Mouse (Mus musculus) WW6 (cell line): ENCODE measurements around the gene Ppp5c.

ENCODE experiments used
- DNase-seq: peaks from one replicate; pipeline ENCODE4 v3.0.0-alpha.2; 2013; ENCODE audit warnings: low read depth, low spot score

Gene Ppp5c

DNA sequence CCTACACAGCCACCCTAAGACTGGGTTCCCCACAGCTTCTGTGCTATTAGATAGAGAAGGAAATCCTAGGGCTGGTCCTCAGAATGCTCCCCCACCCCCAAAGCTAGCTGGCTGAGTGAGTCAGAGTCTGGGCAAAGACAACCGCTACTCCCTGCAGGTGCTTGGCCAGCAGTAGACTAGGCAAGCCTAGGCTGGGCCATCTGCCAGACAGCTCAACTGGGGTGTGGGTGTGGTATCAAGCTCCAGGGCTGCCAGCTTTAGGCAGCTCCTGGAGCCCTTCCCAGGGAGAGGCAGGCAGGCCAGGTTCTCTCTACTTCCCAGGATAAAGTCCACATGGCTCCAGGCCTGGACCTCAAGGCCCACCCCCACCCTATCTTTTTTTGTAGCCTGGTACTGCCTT lies 10.7 kb downstream of the Ppp5c start:
- DNase-seq = no peak

DNA sequence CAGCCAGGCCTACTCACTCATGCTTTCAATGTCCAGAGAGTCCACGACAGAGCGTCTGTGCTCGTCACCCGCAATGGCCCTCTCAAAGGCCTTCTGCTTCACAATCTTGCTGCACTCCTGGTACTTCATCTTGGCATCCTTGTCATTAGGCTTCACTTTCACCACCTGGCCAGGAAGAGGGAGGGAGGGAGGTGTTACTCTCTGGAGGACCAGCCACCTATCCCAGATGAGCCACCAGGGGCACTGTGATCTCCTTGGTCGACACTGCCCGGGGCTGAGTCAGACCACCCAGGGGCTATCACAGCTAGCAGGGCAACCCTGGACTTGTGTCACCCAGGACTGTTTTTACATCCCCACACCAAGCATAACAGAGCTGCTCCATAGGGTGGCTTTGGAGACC lies 12.3 kb downstream of the Ppp5c start:
- DNase-seq = no peak

DNA sequence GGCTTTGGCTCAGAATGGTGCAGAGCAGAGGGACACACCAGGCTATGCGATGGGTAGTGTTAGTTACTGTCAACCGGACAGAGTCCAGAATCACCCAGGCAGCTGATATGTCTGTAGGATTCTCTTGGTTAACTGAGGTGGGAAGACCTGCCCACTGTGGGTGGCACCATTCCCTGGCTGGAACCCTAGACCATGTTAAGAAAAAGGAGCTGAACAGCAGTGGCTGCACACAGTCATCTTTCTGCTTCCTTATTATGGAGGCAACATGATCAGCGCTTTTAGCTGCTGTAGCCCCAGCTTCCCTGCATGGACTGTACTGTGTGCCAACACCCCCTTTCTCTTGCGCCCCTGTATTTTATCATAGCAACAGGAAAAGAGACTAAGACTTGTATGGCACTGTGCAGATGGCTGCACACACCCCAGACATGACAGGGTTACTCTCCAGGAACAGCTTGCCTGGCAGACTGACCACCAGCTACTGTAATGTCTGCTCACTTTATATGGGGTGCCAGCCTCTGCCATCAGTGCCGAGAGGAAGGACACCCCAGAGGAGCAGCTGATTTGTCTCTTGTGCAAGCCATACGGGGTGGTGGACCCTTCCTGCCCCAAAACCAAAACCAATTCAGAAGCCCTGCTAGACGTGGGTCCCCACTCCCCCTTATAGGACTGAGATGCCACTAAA lies 15.7 kb downstream of the Ppp5c start:
- DNase-seq = no peak

DNA sequence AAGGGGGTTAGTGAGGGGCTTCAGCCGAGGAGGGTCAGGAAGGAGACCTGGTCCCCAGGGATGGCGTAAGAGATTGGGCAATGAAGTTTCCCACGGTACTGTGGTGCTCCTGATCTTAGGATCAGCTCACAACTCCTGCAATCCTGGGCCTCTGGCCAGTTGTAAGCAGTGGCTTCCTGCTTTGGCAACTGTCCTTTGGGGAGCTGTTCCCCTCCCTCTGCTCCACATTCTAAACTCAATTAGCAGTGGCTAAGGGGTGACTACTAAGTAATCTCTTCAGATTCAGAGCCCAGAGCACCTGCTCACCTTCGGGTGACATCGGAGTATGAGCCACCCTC lies 17.7 kb downstream of the Ppp5c start:
- no peak for DNase-seq

DNA sequence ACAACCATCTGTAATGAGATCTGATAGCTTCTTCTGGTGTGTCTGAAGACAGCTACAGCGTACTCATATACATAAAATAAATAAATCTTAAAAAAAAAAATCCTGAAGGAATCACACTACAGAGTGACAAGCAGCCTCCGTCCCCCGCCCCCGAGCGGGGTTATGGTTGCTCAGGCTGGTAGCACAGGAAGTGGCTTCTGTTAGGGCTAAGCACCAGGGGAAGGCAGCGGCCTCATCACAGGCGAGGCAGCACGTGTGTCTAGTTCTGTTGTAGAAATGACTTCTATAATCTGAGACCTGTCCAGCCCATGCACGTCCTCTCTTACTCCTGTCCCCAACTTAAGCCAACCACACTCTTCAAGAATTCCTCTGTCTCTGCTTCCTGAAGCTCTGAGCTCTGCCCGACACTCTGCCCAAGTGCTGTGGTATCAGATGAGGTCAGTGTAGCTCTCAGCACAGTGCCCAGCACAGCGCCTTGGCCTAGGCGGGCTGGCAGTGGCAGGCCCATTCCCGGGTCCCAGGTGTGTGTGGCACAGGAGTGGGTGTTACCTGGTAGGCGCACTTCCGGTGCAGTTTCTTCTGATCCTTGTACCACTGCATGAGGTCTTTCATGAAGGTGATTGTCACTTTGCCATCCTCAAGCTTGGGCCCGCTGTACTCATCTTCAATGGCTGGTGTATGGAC lies 18.3 kb downstream of the Ppp5c start:
- DNase-seq = no peak

DNA sequence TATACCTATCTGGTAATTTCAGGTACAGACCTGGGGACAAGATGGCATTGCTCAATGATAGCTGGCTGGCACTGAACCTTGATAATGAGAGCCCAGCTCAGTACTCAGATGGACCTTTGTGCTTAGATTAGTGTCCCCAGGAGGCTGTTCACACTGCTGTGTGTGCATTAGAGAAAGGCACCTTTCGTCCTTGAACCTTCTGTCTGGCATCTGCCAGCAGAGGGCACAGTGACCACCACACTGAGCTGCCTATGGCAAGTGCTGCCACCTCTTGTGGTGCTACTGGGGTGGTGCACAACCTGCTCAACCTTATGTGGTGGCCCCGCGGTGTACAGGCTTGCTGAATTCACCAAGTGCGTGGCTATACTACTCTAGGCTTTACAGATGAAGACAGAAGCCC lies 20.4 kb downstream of the Ppp5c start:
- no peak for DNase-seq

DNA sequence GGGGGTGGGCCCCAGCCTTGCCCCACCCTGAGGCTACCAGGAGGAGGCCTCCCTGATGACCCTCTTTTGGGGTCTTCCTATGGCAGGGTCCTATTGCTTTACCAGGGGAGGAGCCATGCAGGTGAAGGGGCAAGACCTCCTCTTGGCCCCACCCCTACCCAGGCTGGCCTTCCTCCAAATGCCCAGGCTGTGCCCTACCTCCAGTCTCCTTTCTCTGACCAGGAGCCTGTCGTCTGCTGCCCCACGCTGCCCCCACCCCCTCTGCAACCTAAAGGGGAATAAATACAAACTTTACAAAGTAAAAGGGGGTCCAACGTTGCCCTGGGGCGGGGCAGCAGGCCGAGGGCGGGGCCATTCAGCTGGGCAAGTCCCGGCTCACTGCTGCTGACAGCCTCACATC lies 23.0 kb downstream of the Ppp5c start:
- no peak for DNase-seq

DNA sequence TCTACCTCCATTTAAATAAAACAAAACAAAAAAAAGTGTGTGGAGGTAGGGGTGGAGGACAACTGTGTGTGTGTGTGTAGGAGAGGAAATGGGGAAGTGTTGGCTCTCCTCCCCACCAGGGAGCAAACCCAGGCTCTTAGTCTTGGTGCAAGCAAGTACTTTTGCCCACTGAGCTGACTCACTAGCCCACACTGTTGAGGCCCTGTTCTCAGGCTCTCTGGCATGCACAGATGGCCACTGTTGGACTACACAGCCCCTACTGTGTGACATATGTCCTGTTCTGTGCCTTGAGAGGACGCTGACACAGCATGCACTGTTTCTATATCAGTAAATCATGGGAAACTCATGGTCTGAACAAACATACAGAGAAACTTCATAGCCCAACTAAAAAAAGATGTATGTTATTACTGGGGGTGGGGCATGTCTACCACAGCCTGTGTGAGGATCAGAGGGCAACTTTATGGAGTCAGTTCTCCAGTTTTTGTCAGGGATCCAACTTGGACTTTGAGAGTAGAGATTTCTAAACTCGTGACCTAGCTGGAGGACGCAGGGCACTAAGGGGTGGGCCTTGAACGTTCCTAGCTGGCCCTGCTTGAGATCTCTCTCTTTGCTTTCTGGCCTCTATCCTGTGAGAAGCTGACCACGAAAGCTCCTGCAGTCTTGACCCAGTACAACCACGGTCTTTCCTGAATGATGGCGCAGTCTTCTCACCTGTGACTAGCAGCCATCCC lies 24.3 kb downstream of the Ppp5c start:
- no peak for DNase-seq

DNA sequence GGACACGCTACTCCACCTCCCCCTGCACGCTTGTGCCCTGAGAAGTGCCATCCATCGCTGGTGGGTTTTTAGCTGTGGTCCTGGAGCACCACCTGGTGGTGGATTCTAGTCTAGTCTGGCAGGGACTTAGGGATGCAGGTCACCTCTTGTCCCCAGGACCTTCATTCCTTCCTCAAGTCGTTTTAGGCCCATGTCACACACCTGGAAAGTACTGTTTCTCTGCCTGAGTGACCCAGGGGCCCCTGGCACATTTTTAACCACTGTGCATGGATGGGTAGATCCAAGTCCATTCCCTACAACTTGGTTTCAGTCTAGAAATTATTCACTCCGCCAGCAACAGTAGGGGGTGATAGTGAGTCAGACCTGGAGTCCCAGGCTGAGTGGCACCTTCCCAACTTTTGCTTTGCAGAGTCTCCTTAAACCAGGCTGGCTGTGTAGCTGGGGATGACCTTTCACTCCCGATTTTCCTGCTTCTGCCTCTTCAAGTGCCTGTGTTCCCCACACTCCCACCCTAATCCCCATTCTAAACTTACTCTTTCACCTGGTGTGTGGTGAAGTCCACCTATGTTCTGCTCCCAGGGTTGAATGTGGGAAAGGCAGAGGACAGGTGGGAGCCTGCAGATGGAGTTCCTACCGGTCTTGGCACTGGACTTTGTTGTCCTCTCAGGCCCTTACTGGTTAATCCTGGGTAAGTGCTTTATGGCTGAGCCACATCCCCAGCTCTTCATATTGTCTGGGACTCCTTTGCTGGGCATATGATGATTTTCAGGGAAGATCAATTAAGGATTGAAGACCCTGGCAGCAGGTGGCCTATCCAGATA lies 25.1 kb downstream of the Ppp5c start:
- peak; percentile 52 for DNase-seq

DNA sequence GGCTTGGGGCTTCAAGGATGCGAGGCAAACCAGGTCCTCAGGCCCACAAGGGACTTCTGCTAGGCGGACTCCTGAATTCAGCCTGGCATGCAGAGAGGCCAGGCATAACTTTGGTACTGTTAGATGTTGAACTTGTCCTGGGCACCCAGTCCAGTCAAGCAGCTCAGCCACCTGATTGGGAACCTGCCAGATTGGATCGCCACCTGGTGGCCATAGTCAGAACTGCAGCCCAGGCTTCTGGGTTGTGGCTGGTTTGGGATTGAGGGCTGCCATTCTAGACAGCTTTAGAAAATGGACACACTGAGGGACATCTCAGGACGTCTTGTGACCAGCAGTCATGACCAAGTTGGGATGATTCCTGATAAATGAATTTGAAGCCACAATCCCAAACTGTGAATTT lies 28.1 kb downstream of the Ppp5c start:
- DNase-seq = peak; percentile 50

DNA sequence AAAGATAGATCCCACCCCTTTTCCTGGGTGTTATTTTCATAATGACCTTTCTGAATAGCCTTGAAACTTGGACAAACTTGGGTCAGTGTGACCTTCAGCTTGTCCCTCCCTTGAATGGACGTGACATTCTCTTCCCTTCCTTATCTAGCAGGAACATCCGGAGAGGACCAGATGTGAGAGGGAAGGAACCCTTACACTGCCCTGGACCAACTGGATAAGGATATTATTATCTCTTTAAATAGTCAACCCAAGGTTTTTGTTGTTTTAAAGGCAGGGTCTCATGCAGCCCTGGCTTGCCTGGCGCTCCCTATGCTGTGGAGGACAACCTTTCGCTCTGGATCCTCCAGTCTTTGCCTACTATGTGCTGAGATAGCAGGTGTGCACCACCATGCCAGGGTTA lies 28.5 kb downstream of the Ppp5c start:
- no peak for DNase-seq

DNA sequence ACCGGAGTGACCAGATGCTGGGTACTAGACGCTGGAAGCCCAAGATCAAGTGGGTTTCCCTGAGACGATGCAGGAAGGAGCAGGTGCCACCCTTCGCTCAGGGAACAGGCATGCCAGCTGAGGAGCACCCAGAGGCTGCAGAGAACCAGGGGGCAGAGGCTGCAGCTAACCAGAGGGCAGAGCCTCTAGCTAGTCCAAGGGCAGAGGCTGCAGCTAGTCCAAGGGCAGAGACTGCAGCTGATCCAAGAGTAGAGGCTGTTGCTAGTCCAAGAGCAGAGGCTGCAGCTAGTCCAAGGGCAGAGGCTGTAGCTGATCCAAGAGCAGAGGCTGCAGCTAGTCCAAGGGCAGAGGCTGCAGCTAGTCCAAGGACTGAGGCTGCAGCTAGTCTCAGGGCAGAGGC lies 32.4 kb downstream of the Ppp5c start:
- DNase-seq = no peak

DNA sequence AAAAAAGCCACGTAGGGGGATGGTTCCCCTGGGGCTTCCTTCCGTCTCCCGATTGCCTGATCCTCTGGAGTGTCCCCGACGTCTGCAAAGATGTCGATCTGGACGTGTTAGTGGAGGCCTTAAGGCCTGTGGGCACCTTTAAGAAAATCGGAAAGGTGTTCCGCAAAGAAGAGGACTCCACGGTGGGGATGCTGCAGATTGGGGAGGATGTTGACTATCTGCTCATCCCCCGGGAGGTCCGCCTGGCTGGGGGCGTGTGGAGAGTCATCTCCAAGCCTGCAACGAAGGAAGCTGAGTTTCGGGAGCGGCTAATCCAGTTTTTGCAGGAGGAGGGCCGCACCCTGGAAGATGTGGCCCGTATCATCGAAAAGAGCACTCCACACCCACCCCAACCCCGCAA lies 33.3 kb downstream of the Ppp5c start:
- no peak for DNase-seq

DNA sequence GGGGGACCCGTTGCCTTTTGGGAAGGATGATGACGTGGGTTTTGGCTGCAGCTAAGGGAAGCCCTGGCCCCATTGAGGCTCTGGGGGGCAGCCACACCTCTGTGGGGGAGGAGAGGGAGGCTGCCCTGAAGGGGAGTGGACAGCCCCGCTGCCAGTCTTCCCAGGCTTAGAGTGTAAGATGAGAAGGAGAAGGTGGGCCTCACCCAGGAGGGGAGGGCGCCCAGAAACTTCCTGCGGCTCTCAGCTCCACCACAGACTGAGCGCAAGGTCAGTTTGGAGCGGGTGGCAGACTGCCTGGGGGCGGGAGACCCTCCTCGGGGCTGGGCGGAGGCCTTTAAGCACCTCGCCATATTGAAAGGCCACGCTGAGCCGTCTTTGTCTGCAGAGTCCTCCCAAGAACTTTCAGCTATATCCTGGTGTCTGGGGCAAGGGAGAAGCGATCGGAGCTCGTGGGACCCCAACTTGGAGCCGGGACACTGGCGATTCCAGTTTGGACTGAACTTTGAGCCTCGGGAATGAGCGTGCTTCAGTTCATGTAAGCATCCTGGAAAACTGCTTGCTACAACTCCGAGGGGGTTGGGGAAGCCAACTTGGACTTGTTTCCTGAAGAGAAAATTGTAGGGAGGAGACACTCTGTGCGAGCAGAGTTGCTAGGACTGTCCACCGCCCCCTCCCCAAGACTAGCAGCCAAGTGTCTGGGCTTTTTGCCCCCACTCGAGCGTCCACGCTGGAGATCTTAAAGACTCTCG lies 33.9 kb downstream of the Ppp5c start:
- DNase-seq = peak; percentile 52

DNA sequence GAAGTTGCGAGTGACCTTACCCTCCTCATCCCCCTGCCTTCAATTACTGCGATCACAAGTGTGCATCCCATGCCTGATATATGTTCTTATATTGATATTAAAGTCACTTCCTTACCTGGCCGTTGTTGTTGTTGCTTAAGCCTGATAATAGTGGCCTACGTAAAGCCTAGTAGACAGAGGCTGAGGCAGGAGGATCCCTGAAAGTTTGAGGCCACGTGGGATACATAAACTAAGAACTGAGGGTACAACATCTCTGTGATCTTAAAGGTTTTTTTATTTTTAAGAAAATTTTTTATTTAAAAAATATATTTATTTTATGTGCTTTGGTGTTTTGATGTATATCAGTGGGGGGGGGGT lies 35.3 kb downstream of the Ppp5c start, which contains the start of gene Ccdc8:
Gene Ccdc8 (plus strand): TSS at position 258 of the 357 bp plus-strand sequence.
- DNase-seq = no peak

DNA sequence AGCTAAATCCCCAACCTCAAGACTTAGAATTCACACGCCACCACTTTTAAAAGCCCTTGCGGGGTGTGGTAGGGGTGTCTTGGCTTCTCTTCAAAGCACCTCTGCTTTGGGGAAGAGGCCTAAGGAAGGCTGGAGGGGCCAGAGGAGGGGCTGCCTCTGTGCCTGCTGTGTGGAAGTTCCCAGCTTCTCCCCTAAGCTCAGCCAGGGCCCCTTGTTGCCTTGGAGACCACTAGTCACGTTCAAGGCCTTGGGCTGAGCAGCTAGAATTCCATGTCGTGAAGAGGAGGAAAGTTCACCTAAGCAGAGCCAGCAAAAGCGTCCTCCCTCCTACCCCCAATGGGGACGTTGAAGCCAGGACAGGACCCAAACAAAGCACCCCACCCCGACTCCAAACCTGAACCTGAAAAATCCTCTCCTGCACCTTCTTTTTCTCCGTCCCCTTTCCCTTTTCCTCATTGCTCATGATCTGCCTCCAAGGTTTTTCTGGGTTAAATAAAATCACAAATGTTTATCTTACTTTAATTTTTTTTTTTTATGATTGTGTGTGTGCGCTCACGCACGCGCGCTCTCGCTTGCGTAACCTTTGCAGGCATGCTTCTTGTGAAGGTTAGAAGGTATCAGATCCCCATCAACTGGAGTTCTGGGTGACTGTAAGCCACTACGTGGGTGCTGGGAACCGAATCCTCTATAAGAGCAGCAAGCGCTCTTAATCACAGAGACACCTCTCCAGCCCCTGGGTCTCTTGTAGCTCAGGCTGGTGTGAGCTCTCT lies 35.9 kb downstream of the Ppp5c start:
- no peak for DNase-seq

DNA sequence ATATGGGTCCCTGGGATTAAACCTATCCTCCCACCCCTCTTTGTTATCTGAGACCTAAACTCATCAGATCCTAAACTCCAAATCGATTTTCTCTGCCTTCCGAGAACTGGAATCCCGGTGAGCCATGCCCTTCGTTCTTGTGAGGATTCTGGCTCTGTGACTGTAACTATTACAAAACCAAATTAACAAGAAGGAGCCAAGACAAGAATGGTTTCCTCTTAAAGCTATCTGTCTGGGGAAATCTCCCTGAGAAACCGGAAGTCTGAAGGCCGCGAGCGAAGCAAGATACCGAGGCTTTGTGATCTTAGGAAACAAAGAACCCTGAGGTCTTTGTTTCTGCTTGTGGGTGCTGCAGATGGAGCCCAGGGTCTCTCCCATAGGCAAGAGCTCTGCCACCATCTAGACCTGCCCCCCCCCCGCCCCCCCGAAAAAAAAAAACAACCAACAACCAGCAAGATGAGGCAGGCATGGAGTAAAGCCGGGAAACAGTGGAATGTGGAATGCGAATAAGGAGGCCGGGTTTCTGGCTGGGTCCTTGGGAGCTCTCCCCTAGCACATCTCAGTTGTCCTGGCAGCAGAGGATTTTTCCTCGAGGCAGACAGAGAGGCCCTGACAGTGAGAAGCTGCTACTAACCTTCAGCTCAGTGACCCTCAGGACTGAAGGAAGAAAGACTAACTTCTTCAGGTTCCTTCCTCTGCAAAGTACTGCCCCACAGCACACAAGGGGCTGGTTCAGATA lies 37.5 kb downstream of the Ppp5c start:
- DNase-seq = no peak

DNA sequence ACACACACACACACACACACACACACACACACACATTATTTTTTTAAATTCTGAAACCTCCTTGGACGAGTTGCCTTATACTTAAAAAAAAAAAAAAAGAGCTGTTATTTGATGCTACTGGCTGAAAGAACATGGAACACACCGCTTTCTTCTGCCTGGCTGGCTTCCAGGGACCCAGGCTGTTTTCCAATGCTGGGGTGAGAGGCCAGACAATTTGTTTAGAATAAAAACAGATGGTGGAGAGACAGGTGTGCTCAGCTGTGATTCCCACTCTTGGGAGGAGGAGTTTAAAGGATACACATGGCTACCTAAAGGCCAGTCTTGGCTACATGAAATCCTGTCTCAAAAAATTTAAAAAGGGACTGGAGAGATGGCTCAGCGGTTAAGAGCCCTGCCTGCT lies 39.3 kb downstream of the Ppp5c start:
- no peak for DNase-seq

DNA sequence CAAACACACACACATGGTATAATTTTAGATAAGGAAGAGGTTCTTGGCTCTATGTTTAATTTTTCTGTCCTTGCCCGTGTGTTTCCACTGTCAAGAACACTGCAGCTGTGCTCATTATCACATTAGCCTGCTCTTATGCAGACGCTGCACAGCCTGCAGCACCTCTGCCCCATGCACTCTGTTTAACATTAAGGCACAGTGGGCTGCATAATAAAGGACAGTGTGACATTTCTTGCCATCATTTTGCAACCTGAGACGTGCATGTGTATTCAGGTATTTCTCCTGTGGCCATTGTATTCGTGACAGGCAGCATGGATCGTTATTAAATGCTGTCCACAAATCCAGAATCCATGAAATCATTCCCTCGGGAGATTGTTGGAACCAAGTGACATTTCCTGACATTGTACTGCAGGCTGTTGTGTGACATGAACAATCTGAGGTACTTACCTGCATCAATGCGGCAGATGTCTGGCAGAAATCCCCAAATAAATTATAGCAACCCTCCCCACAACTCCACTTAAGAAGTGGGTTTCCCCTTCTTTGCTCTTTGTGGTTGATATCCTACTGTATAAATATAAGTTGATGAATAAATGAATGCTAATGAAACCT lies 40.1 kb downstream of the Ppp5c start:
- no peak for DNase-seq
